In genomic region chr11:84992996-84993395, GRCm38 (mm10) we compare ENCODE assay signal across 23 mouse cellular contexts. TPM values are rescaled to one million over a fixed set of nuclear protein-coding genes. Genes with fewer than 3 reads are reported as not detected.
DNase-seq lines count a peak whose midpoint lies in the region; ATAC-seq and TF ChIP-seq lines count a peak whose summit lies in the region.
"Had no signal": no experiment of that assay in that cellular context is flagged by ENCODE, and none has a peak within 500 bp of the region (broad histone marks: within the 10 kb centered on the region; RNA-seq: fewer than 3 reads in every experiment).

No protein-coding gene starts in this region.

- H3K36me3 ChIP-seq in forebrain, postnatal 0 days (ENCODE audit: insufficient read depth), result peaks cover 50% of the 10 kb centered on the region
- H3K36me3 ChIP-seq in forebrain, embryonic 14.5 days (ENCODE audit: control insufficient read depth, insufficient read depth, low read length), result peaks cover 44% of the 10 kb centered on the region
- peaks cover 9% of the 10 kb centered on the region; the same call in 1 of the 2 replicates for H3K36me3 ChIP-seq in stomach, postnatal 0 days (ENCODE audit: control insufficient read depth, insufficient read depth, low read length)
- peaks cover 71% of the 10 kb centered on the region for H3K36me3 ChIP-seq in midbrain, embryonic 10.5 days

- no peak overlapping the region for H3K4me2 ChIP-seq in forebrain, postnatal 0 days (ENCODE audit: low read depth)
- H3K4me2 ChIP-seq in forebrain, embryonic 14.5 days (ENCODE audit: low read length), result no peak overlapping the region
- H3K4me2 ChIP-seq in stomach, postnatal 0 days (replicated peaks; ENCODE audit: low read depth), result no peak overlapping the region
- H3K4me2 ChIP-seq: embryonic facial prominence, embryonic 15.5 days; forebrain, embryonic 15.5 days; hindbrain, embryonic 12.5 days; neural tube, embryonic 15.5 days had no signal

- H3K9ac ChIP-seq in forebrain, postnatal 0 days, result no peak overlapping the region
- no peak overlapping the region for H3K9ac ChIP-seq in forebrain, embryonic 14.5 days (ENCODE audit: low read length)
- no peak overlapping the region for H3K9ac ChIP-seq in stomach, postnatal 0 days (ENCODE audit: low read length)
- H3K9ac ChIP-seq: embryonic facial prominence, embryonic 15.5 days; forebrain, embryonic 15.5 days; hindbrain, embryonic 12.5 days; liver, embryonic 14.5 days; neural tube, embryonic 15.5 days had no signal

- TF ChIP-seq EP300 in stomach, postnatal 0 days (optimal IDR thresholded peaks at IDR 0.05), result no peak

- WGBS in forebrain, postnatal 0 days, result 91% methylated on average over 1 of the region's 1 CpGs
- WGBS in forebrain, embryonic 14.5 days, result 88% methylated on average over 1 of the region's 1 CpGs
- 93% methylated on average over 1 of the region's 1 CpGs for WGBS in stomach, postnatal 0 days
- WGBS in midbrain, embryonic 10.5 days, result 90% methylated on average over 1 of the region's 1 CpGs

- DNase-seq in forebrain, postnatal 0 days, result no peak
- DNase-seq in forebrain, embryonic 14.5 days (ENCODE audit: low spot score), result no peak
- no peak for DNase-seq in layer of hippocampus, adult 2 months (ENCODE audit: low spot score in 2 of 2)
- DNase-seq in layer of hippocampus, postnatal 14 days (ENCODE audit: low spot score in 2 of 2), result no peak
- DNase-seq in thymus, postnatal 25 days, result peak; percentile 6
- no peak for DNase-seq in thymus, postnatal 0 days (ENCODE audit: low spot score)
- DNase-seq in stomach, postnatal 0 days (ENCODE audit: low spot score), result no peak
- no peak for DNase-seq in midbrain, embryonic 10.5 days (ENCODE audit: low spot score)
- DNase-seq: adrenal gland, postnatal 36 days; cerebellum, adult 11 months; cerebellum, adult 9-11 months; gastrocnemius, postnatal 25 days; kidney, adult 8-10 months; kidney, postnatal 25 days had no signal

- no peaks in the 10 kb centered on the region for H3K4me1 ChIP-seq in forebrain, postnatal 0 days (ENCODE audit: insufficient read depth)
- H3K4me1 ChIP-seq in forebrain, embryonic 14.5 days (ENCODE audit: control insufficient read depth, insufficient read depth, low read length), result no peaks in the 10 kb centered on the region
- no peaks in the 10 kb centered on the region for H3K4me1 ChIP-seq in stomach, postnatal 0 days (replicated peaks; ENCODE audit: control insufficient read depth, insufficient read depth)
- no peaks in the 10 kb centered on the region for H3K4me1 ChIP-seq in midbrain, embryonic 10.5 days
- H3K4me1 ChIP-seq: embryonic facial prominence, embryonic 15.5 days; forebrain, embryonic 15.5 days; hindbrain, embryonic 12.5 days; neural tube, embryonic 15.5 days had no signal

- H3K4me3 ChIP-seq in forebrain, postnatal 0 days (ENCODE audit: low read depth, low read length), result no peak overlapping the region
- no peak overlapping the region for H3K4me3 ChIP-seq in forebrain, embryonic 14.5 days (ENCODE audit: low read depth, low read length)
- H3K4me3 ChIP-seq in layer of hippocampus, adult 2 months, result no peak overlapping the region
- no peak overlapping the region for H3K4me3 ChIP-seq in stomach, postnatal 0 days (ENCODE audit: low read depth, low read length)
- no peak overlapping the region for H3K4me3 ChIP-seq in midbrain, embryonic 10.5 days
- H3K4me3 ChIP-seq: embryonic facial prominence, embryonic 15.5 days; forebrain, embryonic 15.5 days; hindbrain, embryonic 12.5 days; neural tube, embryonic 15.5 days had no signal

- H3K27ac ChIP-seq in forebrain, postnatal 0 days (ENCODE audit: low read depth, low read length), result no peak overlapping the region
- H3K27ac ChIP-seq in forebrain, embryonic 14.5 days (ENCODE audit: low read depth, low read length), result no peak overlapping the region
- no peak overlapping the region for H3K27ac ChIP-seq in layer of hippocampus, adult 2 months
- no peak overlapping the region for H3K27ac ChIP-seq in stomach, postnatal 0 days (replicated peaks)
- no peak overlapping the region for H3K27ac ChIP-seq in midbrain, embryonic 10.5 days (replicated peaks)
- H3K27ac ChIP-seq: embryonic facial prominence, embryonic 15.5 days; forebrain, embryonic 15.5 days; hindbrain, embryonic 12.5 days; liver, embryonic 14.5 days; neural tube, embryonic 15.5 days had no signal

- ATAC-seq in forebrain, postnatal 0 days, result no peak
- ATAC-seq in forebrain, embryonic 14.5 days, result no peak
- ATAC-seq in stomach, postnatal 0 days (ENCODE audit: low FRiP score, low TSS enrichment), result no peak
- ATAC-seq: forebrain, embryonic 15.5 days; inflammation-experienced regulatory T-cells, adult 6 months had no signal

- no peaks in the 10 kb centered on the region for H3K27me3 ChIP-seq in forebrain, postnatal 0 days (ENCODE audit: insufficient read depth, low read length)
- no peaks in the 10 kb centered on the region for H3K27me3 ChIP-seq in forebrain, embryonic 14.5 days (replicated peaks; ENCODE audit: control insufficient read depth, insufficient read depth, low read length)
- H3K27me3 ChIP-seq in stomach, postnatal 0 days (ENCODE audit: control insufficient read depth, insufficient read depth, low read length), result no peaks in the 10 kb centered on the region
- H3K27me3 ChIP-seq in midbrain, embryonic 10.5 days (ENCODE audit: low read depth, poor library complexity, severe bottlenecking), result no peaks in the 10 kb centered on the region
- H3K27me3 ChIP-seq: embryonic facial prominence, embryonic 15.5 days; forebrain, embryonic 15.5 days; hindbrain, embryonic 12.5 days; neural tube, embryonic 15.5 days had no signal

- H3K9me3 ChIP-seq in forebrain, postnatal 0 days (ENCODE audit: low read length), result no peaks in the 10 kb centered on the region
- H3K9me3 ChIP-seq in forebrain, embryonic 14.5 days (replicated peaks; ENCODE audit: control insufficient read depth, low read length), result no peaks in the 10 kb centered on the region
- H3K9me3 ChIP-seq in stomach, postnatal 0 days (ENCODE audit: control insufficient read depth, low read length), result no peaks in the 10 kb centered on the region
- no peaks in the 10 kb centered on the region for H3K9me3 ChIP-seq in midbrain, embryonic 10.5 days (replicated peaks)
- H3K9me3 ChIP-seq: embryonic facial prominence, embryonic 15.5 days; forebrain, embryonic 15.5 days; G1E; hindbrain, embryonic 12.5 days; neural tube, embryonic 15.5 days had no signal

- 0 out of 2 replicates have a peak, but pooled peaks have one; percentile 13 for TF ChIP-seq CTCF in forebrain, postnatal 0 days (IDR thresholded peaks at IDR 0.05; ENCODE audit: low read depth)
- peak; percentile 66 for TF ChIP-seq CTCF in layer of hippocampus, adult 2 months (conservative IDR thresholded peaks at IDR 0.05)
- TF ChIP-seq CTCF in stomach, postnatal 0 days (IDR thresholded peaks at IDR 0.05; ENCODE audit: low read depth), result peak; percentile 16; the same call in 1 of the 2 replicates

RNA-seq across cellular contexts. Expression of gene Car4, which starts 35.4 kb away (rescaled TPM):
- total RNA-seq in forebrain, postnatal 0 days (2014; rRNA removed), result 1.2 and 4.2 TPM in 2 replicates
- polyA plus RNA-seq in forebrain, postnatal 0 days (2015; fragmentation: Nextera tagmentation; extraction: Ambion mirVana), result 10.6 and 12.8 TPM in 2 replicates
- 2.7 and 3.8 TPM in 2 replicates for polyA plus RNA-seq in forebrain, embryonic 14.5 days (2014; fragmentation: Nextera tagmentation; extraction: Ambion mirVana)
- 10 to 100 TPM; 67.0 to 73.9 TPM for total RNA-seq in layer of hippocampus, adult 2 months (2021)
- total RNA-seq in layer of hippocampus, postnatal 14 days (2021), result 10 to 100 TPM; 80.0 to 91.7 TPM
- polyA plus RNA-seq in thymus, postnatal 0 days (2015; fragmentation: Nextera tagmentation; extraction: Ambion mirVana), result 8.9 and 10.1 TPM in 2 replicates
- 1.3 and 1.5 TPM in 2 replicates for polyA plus RNA-seq in stomach, postnatal 0 days (2015; fragmentation: Nextera tagmentation; extraction: Ambion mirVana)
- 9.3 and 16.8 TPM in 2 replicates for polyA plus RNA-seq in midbrain, embryonic 10.5 days (2016; fragmentation: Nextera tagmentation; extraction: Ambion mirVana)
- total RNA-seq: common myeloid progenitor, adult 5-6 weeks; G1E had no signal
- polyA plus RNA-seq: G1E; inflammation-experienced regulatory T-cells, adult 6 months; macrophage had no signal

Comparison
In these comparisons a context has a peak if more than half of its experiments do, and no peak if none do; other contexts are left out.
1. CTCF ChIP-seq: peak in every context shown above with its lines; median percentile 66 in layer of hippocampus, adult 2 months; 16 in stomach, postnatal 0 days; 13 in forebrain, postnatal 0 days.